8 mouse cellular contexts compared by ENCODE assay signal in the genomic region with DNA sequence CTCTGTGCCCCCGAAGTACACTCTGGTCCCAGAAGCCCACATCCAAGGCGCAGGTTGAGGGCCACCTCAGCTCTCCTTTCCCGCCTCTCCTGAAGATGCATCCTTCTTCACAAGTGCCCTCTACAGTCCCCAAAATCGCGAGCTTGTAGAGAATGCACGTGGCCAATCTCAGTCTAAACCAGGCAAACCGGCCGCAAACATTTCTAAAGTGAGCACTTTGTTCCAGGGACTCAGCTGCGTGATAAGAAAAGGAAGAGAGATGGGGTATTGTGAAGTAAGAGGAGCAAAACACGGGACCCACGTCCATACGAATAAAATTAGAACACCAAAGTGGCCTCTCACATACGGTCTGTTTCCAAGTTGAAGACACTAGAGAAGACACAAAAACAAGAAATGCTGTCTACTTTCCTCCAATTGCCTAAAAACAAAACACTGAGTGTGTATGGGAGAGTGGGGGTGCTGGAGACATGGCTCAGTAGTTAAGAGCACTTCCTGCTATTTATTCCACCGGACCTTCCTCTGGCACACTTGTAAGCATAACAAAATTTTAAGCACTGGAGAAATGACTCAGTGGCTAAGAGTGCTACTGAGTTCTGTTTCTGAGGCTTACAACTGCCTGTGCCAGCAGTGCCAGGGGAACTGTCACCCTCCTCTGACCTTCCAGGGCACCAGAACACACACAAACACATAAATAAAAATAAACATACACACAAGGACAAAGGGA. TPM values are rescaled to one million over a fixed set of nuclear protein-coding genes. Genes with fewer than 3 reads are reported as not detected.
DNase-seq lines count a peak whose midpoint lies in the region; ATAC-seq and TF ChIP-seq lines count a peak whose summit lies in the region.

No protein-coding gene starts in this region.

- WGBS in lung, embryonic 14.5 days = 4% methylated on average over 14 of the region's 14 CpGs
- WGBS in embryonic facial prominence, embryonic 15.5 days = 5% methylated on average over 14 of the region's 14 CpGs
- WGBS in limb, embryonic 15.5 days = 5% methylated on average over 14 of the region's 14 CpGs
- under 1% methylated on average over 14 of the region's 14 CpGs for WGBS in small intestine, adult 2 months

- 0 out of 2 replicates have a peak, but pooled peaks cover 4% of the 10 kb centered on the region for H3K4me1 ChIP-seq in lung, embryonic 14.5 days (ENCODE audit: insufficient read depth)
- H3K4me1 ChIP-seq in embryonic facial prominence, embryonic 15.5 days = peaks cover 27% of the 10 kb centered on the region
- peaks cover 18% of the 10 kb centered on the region for H3K4me1 ChIP-seq in limb, embryonic 15.5 days
- H3K4me1 ChIP-seq in small intestine, adult 2 months (ENCODE audit: control insufficient read depth, insufficient read depth, insufficient read length, low read length) = peaks cover 7% of the 10 kb centered on the region; the same call in 1 of the 2 replicates

- H3K4me2 ChIP-seq in lung, embryonic 14.5 days = peak overlapping the region; percentile 94
- H3K4me2 ChIP-seq in embryonic facial prominence, embryonic 15.5 days (replicated peaks) = peak overlapping the region; percentile 76
- peak overlapping the region; percentile 70 for H3K4me2 ChIP-seq in limb, embryonic 15.5 days

- no peak for ATAC-seq in lung, embryonic 14.5 days (ENCODE audit: insufficient read depth)
- no peak for ATAC-seq in embryonic facial prominence, embryonic 15.5 days (ENCODE audit: insufficient number of reproducible peaks, low FRiP score, low TSS enrichment, low read depth)
- peak; percentile 53 for ATAC-seq in limb, embryonic 15.5 days (ENCODE audit: insufficient number of reproducible peaks, low FRiP score, low TSS enrichment, low read depth)

- H3K36me3 ChIP-seq in lung, embryonic 14.5 days (ENCODE audit: insufficient read depth) = peaks cover 13% of the 10 kb centered on the region; the same call in 1 of the 2 replicates
- H3K36me3 ChIP-seq in embryonic facial prominence, embryonic 15.5 days = peaks cover 6% of the 10 kb centered on the region; the same call in 1 of the 2 replicates
- peaks cover 1% of the 10 kb centered on the region for H3K36me3 ChIP-seq in limb, embryonic 15.5 days
- H3K36me3 ChIP-seq in small intestine, adult 2 months (ENCODE audit: control insufficient read depth, insufficient read depth, low read length) = 0 out of 2 replicates have a peak, but pooled peaks cover 3% of the 10 kb centered on the region

- no peak for DNase-seq in lung, embryonic 14.5 days
- no peak for DNase-seq in lung, adult 18-20 months
- DNase-seq in left cerebral cortex, adult 18-20 months (ENCODE audit: low spot score in 2 of 2) = no peak
- no peak for DNase-seq in layer of hippocampus, adult 8-10 months (ENCODE audit: low spot score in 2 of 2)
- DNase-seq in left cerebral cortex, postnatal 14 days (ENCODE audit: low spot score in 2 of 2) = no peak

- intact Hi-C loops in left cerebral cortex, postnatal 14 days (cut with DNase I) = no loop called here

- no peaks in the 10 kb centered on the region for H3K27me3 ChIP-seq in lung, embryonic 14.5 days (ENCODE audit: insufficient read depth, low read length)
- H3K27me3 ChIP-seq in embryonic facial prominence, embryonic 15.5 days = no peaks in the 10 kb centered on the region
- no peaks in the 10 kb centered on the region for H3K27me3 ChIP-seq in limb, embryonic 15.5 days
- no peaks in the 10 kb centered on the region for H3K27me3 ChIP-seq in small intestine, adult 2 months (ENCODE audit: control insufficient read depth, insufficient read depth, low read length)

- H3K9me3 ChIP-seq in lung, embryonic 14.5 days (ENCODE audit: low read depth, low read length) = no peaks in the 10 kb centered on the region
- H3K9me3 ChIP-seq in embryonic facial prominence, embryonic 15.5 days (replicated peaks) = no peaks in the 10 kb centered on the region
- no peaks in the 10 kb centered on the region for H3K9me3 ChIP-seq in limb, embryonic 15.5 days

- H3K27ac ChIP-seq in lung, embryonic 14.5 days (ENCODE audit: low read depth) = peak overlapping the region; percentile 83
- peak overlapping the region; percentile 92 for H3K27ac ChIP-seq in embryonic facial prominence, embryonic 15.5 days (replicated peaks)
- peak overlapping the region; percentile 93 for H3K27ac ChIP-seq in limb, embryonic 15.5 days
- peak overlapping the region; percentile 50 for H3K27ac ChIP-seq in small intestine, adult 2 months (ENCODE audit: insufficient read depth, low read depth, low read length)

- no peak for TF ChIP-seq CTCF in lung, embryonic 14.5 days (IDR thresholded peaks at IDR 0.05; ENCODE audit: low read depth)
- no peak for TF ChIP-seq CTCF in small intestine, adult 2 months (IDR thresholded peaks at IDR 0.05; ENCODE audit: extremely low read depth, insufficient read length, insufficient replicate concordance, low read depth, low read length)

- peak overlapping the region; percentile 82 for H3K9ac ChIP-seq in lung, embryonic 14.5 days
- peak overlapping the region; percentile 65 for H3K9ac ChIP-seq in embryonic facial prominence, embryonic 15.5 days
- peak overlapping the region; percentile 87 for H3K9ac ChIP-seq in limb, embryonic 15.5 days

- no peak for TF ChIP-seq POLR2A in small intestine, adult 2 months (IDR thresholded peaks at IDR 0.05; ENCODE audit: low read depth, low read length)

- peak overlapping the region; percentile 87 for H3K4me3 ChIP-seq in lung, embryonic 14.5 days (ENCODE audit: low read depth, low read length)
- peak overlapping the region; percentile 92 for H3K4me3 ChIP-seq in embryonic facial prominence, embryonic 15.5 days (replicated peaks)
- H3K4me3 ChIP-seq in limb, embryonic 15.5 days = peak overlapping the region; percentile 96
- H3K4me3 ChIP-seq in small intestine, adult 2 months (ENCODE audit: low read depth, low read length) = peak overlapping the region; percentile 81

RNA-seq across cellular contexts. Expression of a gene that starts 0.5 kb away (rescaled TPM):
- polyA plus RNA-seq in lung, embryonic 14.5 days (2014; fragmentation: Nextera tagmentation; extraction: Ambion mirVana) = 83.5 and 88.1 TPM in 2 replicates
- 96.3 and 102 TPM in 2 replicates for polyA plus RNA-seq in embryonic facial prominence, embryonic 15.5 days (2015; fragmentation: Nextera tagmentation; extraction: Ambion mirVana)
- polyA plus RNA-seq in limb, embryonic 15.5 days (2015; fragmentation: Nextera tagmentation; extraction: Ambion mirVana) = 118 and 121 TPM in 2 replicates
- polyA plus RNA-seq in small intestine, adult 2 months (2012; rRNA removed) = 8.1 and 10.0 TPM in 2 replicates
- total RNA-seq in left cerebral cortex, adult 18-20 months (2021) = 100 to 1,000 TPM; 105 to 115 TPM
- 100 to 1,000 TPM; 115 to 135 (median 124) TPM for total RNA-seq in layer of hippocampus, adult 8-10 months (2022)
- total RNA-seq in left cerebral cortex, postnatal 14 days (2021) = 100 to 1,000 TPM; 108 to 109 TPM

RNA-seq across cellular contexts. Expression of a gene that starts 6.6 kb away (rescaled TPM):
- polyA plus RNA-seq in lung, embryonic 14.5 days (2014; fragmentation: Nextera tagmentation; extraction: Ambion mirVana) = 208 and 219 TPM in 2 replicates
- polyA plus RNA-seq in embryonic facial prominence, embryonic 15.5 days (2015; fragmentation: Nextera tagmentation; extraction: Ambion mirVana) = 170 and 185 TPM in 2 replicates
- polyA plus RNA-seq in limb, embryonic 15.5 days (2015; fragmentation: Nextera tagmentation; extraction: Ambion mirVana) = 162 and 165 TPM in 2 replicates
- polyA plus RNA-seq in small intestine, adult 2 months (2012; rRNA removed) = 3.4 and 6.8 TPM in 2 replicates
- 100 to 1,000 TPM in 1 of 2 experiments, 10 to 100 TPM in 1; 97.8 to 102 TPM for total RNA-seq in left cerebral cortex, adult 18-20 months (2021)
- total RNA-seq in layer of hippocampus, adult 8-10 months (2022) = 100 to 1,000 TPM; 105 to 159 (median 144) TPM
- 100 to 1,000 TPM; 106 to 107 TPM for total RNA-seq in left cerebral cortex, postnatal 14 days (2021)

RNA-seq across cellular contexts. Expression of a gene that starts 26.3 kb away (rescaled TPM):
- 723 and 735 TPM in 2 replicates for polyA plus RNA-seq in lung, embryonic 14.5 days (2014; fragmentation: Nextera tagmentation; extraction: Ambion mirVana)
- polyA plus RNA-seq in embryonic facial prominence, embryonic 15.5 days (2015; fragmentation: Nextera tagmentation; extraction: Ambion mirVana) = 489 and 522 TPM in 2 replicates
- 385 and 490 TPM in 2 replicates for polyA plus RNA-seq in limb, embryonic 15.5 days (2015; fragmentation: Nextera tagmentation; extraction: Ambion mirVana)
- polyA plus RNA-seq in small intestine, adult 2 months (2012; rRNA removed) = 6.2 and 15.3 TPM in 2 replicates
- total RNA-seq in left cerebral cortex, adult 18-20 months (2021) = 10 to 100 TPM; 50.7 to 60.3 TPM
- total RNA-seq in layer of hippocampus, adult 8-10 months (2022) = 10 to 100 TPM; 44.1 to 77.4 (median 71.6) TPM
- 10 to 100 TPM; 63.3 to 71.7 TPM for total RNA-seq in left cerebral cortex, postnatal 14 days (2021)

RNA-seq across cellular contexts. Expression of a gene that starts 29.0 kb away (rescaled TPM):
- polyA plus RNA-seq in lung, embryonic 14.5 days (2014; fragmentation: Nextera tagmentation; extraction: Ambion mirVana) = 0.72 TPM in 1 of 2 replicates, not detected in the other
- not detected in 2 replicates for polyA plus RNA-seq in embryonic facial prominence, embryonic 15.5 days (2015; fragmentation: Nextera tagmentation; extraction: Ambion mirVana)
- 0.42 TPM in 1 of 2 replicates, not detected in the other for polyA plus RNA-seq in limb, embryonic 15.5 days (2015; fragmentation: Nextera tagmentation; extraction: Ambion mirVana)
- polyA plus RNA-seq in small intestine, adult 2 months (2012; rRNA removed) = 6.5 and 9.2 TPM in 2 replicates
- under 1 TPM in 1 of 2 experiments, not detected in 1; 0.58 TPM for total RNA-seq in left cerebral cortex, adult 18-20 months (2021)
- total RNA-seq in layer of hippocampus, adult 8-10 months (2022) = 1 to 10 TPM in 2 of 4 experiments, not detected in 2; 1.1 to 1.9 TPM
- under 1 TPM in 1 of 2 experiments, not detected in 1; 0.49 TPM for total RNA-seq in left cerebral cortex, postnatal 14 days (2021)

RNA-seq across cellular contexts. Expression of a gene that starts 32.0 kb away (rescaled TPM):
- 129 and 130 TPM in 2 replicates for polyA plus RNA-seq in lung, embryonic 14.5 days (2014; fragmentation: Nextera tagmentation; extraction: Ambion mirVana)
- polyA plus RNA-seq in embryonic facial prominence, embryonic 15.5 days (2015; fragmentation: Nextera tagmentation; extraction: Ambion mirVana) = 99.5 and 104 TPM in 2 replicates
- 110 and 122 TPM in 2 replicates for polyA plus RNA-seq in limb, embryonic 15.5 days (2015; fragmentation: Nextera tagmentation; extraction: Ambion mirVana)
- 14.6 and 15.5 TPM in 2 replicates for polyA plus RNA-seq in small intestine, adult 2 months (2012; rRNA removed)
- 10 to 100 TPM; 20.5 to 21.7 TPM for total RNA-seq in left cerebral cortex, adult 18-20 months (2021)
- total RNA-seq in layer of hippocampus, adult 8-10 months (2022) = 10 to 100 TPM; 24.4 to 27.8 (median 27.3) TPM
- 10 to 100 TPM; 26.2 to 28.4 TPM for total RNA-seq in left cerebral cortex, postnatal 14 days (2021)

Comparison
In these comparisons a context has a peak if more than half of its experiments do, and no peak if none do; other contexts are left out.
1. RNA of a gene that starts 6.6 kb away (polyA plus RNA-seq): 208 to 219 TPM in lung, embryonic 14.5 days, 170 to 185 TPM in embryonic facial prominence, embryonic 15.5 days and 162 to 165 TPM in limb, embryonic 15.5 days; 3.4 to 6.8 TPM in small intestine, adult 2 months; every median in the first group is over 10 times any median in the second.
2. RNA of a gene that starts 26.3 kb away (polyA plus RNA-seq): 723 to 735 TPM in lung, embryonic 14.5 days, 489 to 522 TPM in embryonic facial prominence, embryonic 15.5 days and 385 to 490 TPM in limb, embryonic 15.5 days; 6.2 to 15.3 TPM in small intestine, adult 2 months; every median in the first group is over 10 times any median in the second.
3. Peak in every context shown above with its lines, with median percentiles within 50 percentile points of each other: H3K27ac ChIP-seq, H3K4me2 ChIP-seq, H3K4me3 ChIP-seq and H3K9ac ChIP-seq.